Mouse (Mus musculus): Measurements from ENCODE around the gene Zdhhc9. TPM values are rescaled to one million over a fixed set of nuclear protein-coding genes. Genes with fewer than 3 reads are reported as not detected.

Zdhhc9 gene
- polyA plus RNA-seq, 1 experiment from 2014 or later: 9.4 TPM

DNA sequence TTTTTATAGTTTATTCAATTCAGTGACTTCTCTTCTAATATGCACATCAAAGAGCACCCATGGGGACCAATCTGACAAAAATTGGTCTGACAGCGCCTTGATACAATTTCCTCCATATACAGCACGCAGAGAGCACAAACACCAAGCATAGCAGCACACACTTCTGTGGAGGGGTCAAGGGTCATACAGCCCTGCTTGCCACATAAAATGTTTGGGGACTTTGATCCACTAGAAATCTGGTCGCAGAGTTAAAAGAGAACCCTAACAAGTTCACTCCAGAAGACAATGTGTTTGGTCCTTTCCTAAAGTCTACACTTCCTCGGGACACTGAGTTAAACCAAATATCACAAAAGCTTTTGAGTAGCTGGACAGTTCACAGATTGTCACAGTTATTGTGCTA, 5.7 kb downstream of the Zdhhc9 start:
- no peak for ATAC-seq (ENCODE audit: low FRiP score, low read depth)
- Histone ChIP-seq H3K27ac (replicated peaks) (no peak overlapping the region), H3K27me3 (no peaks in the 10 kb centered on the region), H3K4me3 (no peak overlapping the region), H3K36me3 (no peaks in the 10 kb centered on the region), H3K4me1 (replicated peaks) (peaks cover 30% of the 10 kb centered on the region), H3K9ac (no peak overlapping the region), H3K4me2 (no peak overlapping the region), H3K9me3 (no peaks in the 10 kb centered on the region)
- WGBS: 79% methylated on average over 4 of the region's 4 CpGs

DNA sequence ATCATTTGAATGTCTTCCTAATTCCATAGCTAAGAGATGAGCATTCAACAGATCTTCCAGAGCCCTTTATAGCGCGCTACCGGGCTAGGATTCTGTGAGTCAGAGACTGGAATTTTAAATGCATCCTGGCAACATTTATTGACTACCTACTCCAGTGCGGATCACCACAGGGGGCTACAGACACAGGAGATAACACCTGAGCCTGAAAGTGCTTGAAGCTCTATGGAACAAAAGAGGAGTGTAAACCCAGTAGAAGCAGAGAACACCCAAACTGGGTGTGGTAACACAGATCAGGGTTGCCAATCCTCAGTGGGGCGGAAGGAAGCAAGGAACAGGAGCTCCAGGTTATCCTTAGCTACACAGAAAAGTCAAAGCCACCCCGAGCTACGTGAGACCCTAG, 6.2 kb downstream of the Zdhhc9 start:
- no peak overlapping the region for H3K27ac ChIP-seq (replicated peaks)
- H3K9me3 ChIP-seq: no peaks in the 10 kb centered on the region
- no peak overlapping the region for H3K4me3 ChIP-seq
- no peaks in the 10 kb centered on the region for H3K36me3 ChIP-seq
- no peak for ATAC-seq (ENCODE audit: low FRiP score, low read depth)
- peaks cover 30% of the 10 kb centered on the region for H3K4me1 ChIP-seq (replicated peaks)
- no peak overlapping the region for H3K9ac ChIP-seq
- 85% methylated on average over 7 of the region's 7 CpGs for WGBS
- no peaks in the 10 kb centered on the region for H3K27me3 ChIP-seq
- no peak overlapping the region for H3K4me2 ChIP-seq

DNA sequence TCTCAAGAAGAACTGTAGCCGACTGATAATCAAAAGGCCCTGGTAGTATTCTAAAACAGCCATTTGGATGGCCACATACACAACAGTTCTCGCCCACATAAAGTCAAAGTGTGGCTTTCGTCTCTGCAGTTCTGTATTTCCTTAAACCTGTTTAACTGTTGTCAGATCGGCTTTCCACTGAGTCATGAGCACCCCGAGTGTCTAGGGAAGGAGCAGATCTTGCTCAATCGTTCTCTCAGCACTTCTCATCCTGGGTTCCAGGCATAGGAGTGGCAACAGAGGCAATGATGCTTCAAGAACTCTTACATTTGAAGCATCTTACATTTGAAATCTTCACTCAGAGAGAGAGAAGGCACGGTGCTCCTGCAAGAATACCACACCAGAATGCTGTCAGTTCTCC, 6.7 kb downstream of the Zdhhc9 start:
- peaks cover 26% of the 10 kb centered on the region for H3K4me1 ChIP-seq (replicated peaks)
- H3K27me3 ChIP-seq: no peaks in the 10 kb centered on the region
- no peak overlapping the region for H3K4me2 ChIP-seq
- H3K36me3 ChIP-seq: no peaks in the 10 kb centered on the region
- no peaks in the 10 kb centered on the region for H3K9me3 ChIP-seq
- H3K27ac ChIP-seq (replicated peaks): no peak overlapping the region
- no peak overlapping the region for H3K4me3 ChIP-seq
- no peak for ATAC-seq (ENCODE audit: low FRiP score, low read depth)
- no peak overlapping the region for H3K9ac ChIP-seq
- 90% methylated on average over 7 of the region's 7 CpGs for WGBS

DNA sequence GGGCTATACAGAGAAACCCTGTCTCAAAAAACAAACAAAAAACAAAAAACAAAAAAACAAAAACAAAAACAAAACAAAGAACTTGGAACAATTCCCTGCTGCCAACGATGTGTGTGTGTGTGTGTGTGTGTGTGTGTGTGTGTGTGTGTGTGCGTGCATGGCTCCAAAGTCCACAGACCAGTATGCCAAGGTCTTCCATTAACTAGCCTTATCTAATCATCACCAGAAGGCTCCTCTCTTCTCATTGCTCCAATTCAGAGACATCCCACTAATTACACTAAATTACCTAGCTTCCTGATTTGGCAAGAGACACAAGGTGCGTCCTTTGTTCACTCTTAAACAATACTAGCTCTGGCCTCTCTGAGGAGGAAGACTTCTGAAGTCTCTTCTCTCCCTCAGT, 8.0 kb downstream of the Zdhhc9 start:
- H3K36me3 ChIP-seq: no peaks in the 10 kb centered on the region
- no peak overlapping the region for H3K27ac ChIP-seq (replicated peaks)
- H3K4me1 ChIP-seq (replicated peaks): peaks cover 20% of the 10 kb centered on the region
- no peak overlapping the region for H3K4me2 ChIP-seq
- no peaks in the 10 kb centered on the region for H3K9me3 ChIP-seq
- no peak overlapping the region for H3K4me3 ChIP-seq
- H3K9ac ChIP-seq: no peak overlapping the region
- H3K27me3 ChIP-seq: no peaks in the 10 kb centered on the region
- WGBS: 91% methylated on average over 3 of the region's 3 CpGs
- ATAC-seq (ENCODE audit: low FRiP score, low read depth): no peak

DNA sequence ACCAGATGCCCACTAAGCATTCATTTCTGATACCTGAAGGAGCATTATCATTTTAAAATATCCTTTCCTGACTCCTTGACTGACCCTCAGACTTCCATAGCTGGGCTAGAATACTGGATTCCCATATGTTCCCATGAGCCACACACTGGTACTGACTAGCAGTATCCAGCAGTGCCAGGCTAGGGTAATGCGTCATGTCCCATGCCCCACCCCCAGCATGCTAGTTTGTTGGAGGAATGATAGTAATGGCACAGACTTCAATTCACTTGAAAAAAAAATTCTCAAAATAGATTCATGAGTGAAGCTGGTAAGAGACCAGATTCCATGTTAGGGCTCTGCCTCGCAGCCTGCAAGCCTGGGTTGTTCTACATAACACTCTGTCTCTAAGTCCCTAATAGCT, 9.7 kb downstream of the Zdhhc9 start:
- 0 out of 2 replicates have a peak, but pooled peaks cover 5% of the 10 kb centered on the region for H3K4me1 ChIP-seq (replicated peaks)
- H3K4me3 ChIP-seq: no peak overlapping the region
- 99% methylated on average over 2 of the region's 2 CpGs for WGBS
- no peak for ATAC-seq (ENCODE audit: low FRiP score, low read depth)
- no peak overlapping the region for H3K27ac ChIP-seq (replicated peaks)
- no peak overlapping the region for H3K9ac ChIP-seq
- H3K4me2 ChIP-seq: no peak overlapping the region
- no peaks in the 10 kb centered on the region for H3K36me3 ChIP-seq
- no peaks in the 10 kb centered on the region for H3K27me3 ChIP-seq
- no peaks in the 10 kb centered on the region for H3K9me3 ChIP-seq

DNA sequence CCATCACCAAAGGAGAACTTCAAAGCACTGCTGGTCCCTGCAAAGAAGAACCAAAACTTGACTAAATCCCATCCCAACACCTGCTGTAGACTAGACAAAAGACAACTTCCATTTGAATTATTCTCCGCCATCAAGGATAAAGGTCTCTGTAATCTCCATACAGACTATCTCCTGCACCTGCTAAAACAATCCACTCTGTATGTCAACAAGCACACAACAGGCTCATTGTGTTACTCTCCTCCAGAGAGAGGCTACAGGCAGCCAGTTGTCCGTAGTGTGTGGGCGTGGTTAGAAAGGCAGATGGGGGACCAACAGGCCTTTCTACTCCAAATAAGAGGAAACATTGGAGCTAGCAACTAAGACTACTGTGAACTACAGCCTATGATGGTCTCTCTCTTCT, 10.8 kb downstream of the Zdhhc9 start:
- H3K9ac ChIP-seq: no peak overlapping the region
- no peaks in the 10 kb centered on the region for H3K36me3 ChIP-seq
- WGBS: 81% methylated on average over 3 of the region's 3 CpGs
- ATAC-seq (ENCODE audit: low FRiP score, low read depth): no peak
- no peak overlapping the region for H3K27ac ChIP-seq (replicated peaks)
- no peak overlapping the region for H3K4me2 ChIP-seq
- no peak overlapping the region for H3K4me3 ChIP-seq
- H3K27me3 ChIP-seq: no peaks in the 10 kb centered on the region
- no peaks in the 10 kb centered on the region for H3K9me3 ChIP-seq
- H3K4me1 ChIP-seq (replicated peaks): no peaks in the 10 kb centered on the region

DNA sequence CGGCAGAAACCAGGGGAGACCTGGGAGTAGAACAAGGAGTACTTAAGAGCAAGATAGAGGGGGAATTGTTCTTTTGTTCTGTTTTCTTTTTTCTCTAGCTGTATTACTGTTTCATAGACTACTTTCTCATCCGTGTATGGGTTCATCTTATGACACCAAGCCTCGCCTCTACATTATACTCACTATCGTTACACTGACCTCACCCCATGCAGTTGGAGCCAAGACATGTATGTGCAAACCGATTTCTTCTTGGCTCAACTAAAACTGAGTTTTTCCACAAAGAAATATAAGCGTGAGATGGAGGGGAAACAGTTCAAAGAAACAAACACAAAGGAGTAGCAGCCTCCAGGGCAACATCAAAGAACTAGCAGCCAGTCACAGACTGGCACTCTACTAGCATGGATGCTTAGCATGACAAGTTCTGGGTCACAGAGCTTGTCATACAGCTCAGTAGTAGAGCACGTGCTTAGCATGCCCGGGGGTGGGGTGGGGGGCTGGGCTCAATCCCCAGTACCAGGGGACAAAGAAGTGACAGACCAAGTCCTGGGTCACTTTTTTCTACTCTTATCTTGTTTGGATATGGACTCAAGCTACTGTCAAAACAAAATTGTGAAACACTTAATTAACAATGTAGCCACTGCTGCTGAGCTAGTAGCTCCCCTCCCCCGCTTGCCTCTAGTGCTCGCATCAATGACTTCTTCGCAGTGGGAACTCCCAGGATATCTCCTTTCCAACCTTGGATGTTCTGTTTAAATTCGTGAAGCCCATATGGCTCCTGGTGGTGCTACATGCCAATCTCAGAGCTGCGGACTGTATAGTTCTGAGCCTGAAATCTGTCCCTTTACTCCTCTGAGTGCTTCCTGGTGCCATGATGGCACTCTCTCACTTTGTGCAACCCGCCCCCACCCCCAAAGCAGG, 15.2 kb downstream of the Zdhhc9 start:
- Histone ChIP-seq H3K27me3 (no peaks in the 10 kb centered on the region), H3K9me3 (no peaks in the 10 kb centered on the region), H3K4me1 (replicated peaks) (no peaks in the 10 kb centered on the region), H3K4me3 (no peak overlapping the region), H3K36me3 (0 out of 2 replicates have a peak, but pooled peaks cover 4% of the 10 kb centered on the region), H3K9ac (no peak overlapping the region), H3K27ac (replicated peaks) (no peak overlapping the region), H3K4me2 (no peak overlapping the region)
- ATAC-seq (ENCODE audit: low FRiP score, low read depth): no peak; the same call in 1 of the 2 replicates
- 67% methylated on average over 14 of the region's 14 CpGs for WGBS

DNA sequence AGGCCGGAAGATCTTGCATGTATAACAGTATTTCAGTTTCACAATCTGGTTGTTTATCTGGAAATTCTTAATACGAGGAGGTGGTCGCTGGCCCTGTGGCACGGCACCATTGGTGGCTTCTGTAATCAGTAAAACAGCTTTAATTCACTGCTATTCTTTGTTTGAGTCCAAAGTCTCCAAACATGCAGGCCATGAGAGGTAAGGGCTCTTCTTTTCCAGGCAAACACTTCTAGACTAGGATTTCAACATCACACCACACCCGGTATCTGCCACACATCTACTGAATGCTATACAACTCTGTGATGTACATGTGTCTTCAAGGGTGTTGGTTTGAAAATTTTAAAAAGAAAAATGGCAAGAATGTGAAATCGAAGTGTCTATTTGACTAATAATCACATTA, 17.4 kb downstream of the Zdhhc9 start:
- Histone ChIP-seq H3K4me3 (no peak overlapping the region), H3K4me1 (replicated peaks) (no peaks in the 10 kb centered on the region), H3K4me2 (no peak overlapping the region), H3K9me3 (no peaks in the 10 kb centered on the region), H3K27ac (replicated peaks) (no peak overlapping the region), H3K36me3 (0 out of 2 replicates have a peak, but pooled peaks cover 4% of the 10 kb centered on the region), H3K9ac (no peak overlapping the region), H3K27me3 (no peaks in the 10 kb centered on the region)
- ATAC-seq (ENCODE audit: low FRiP score, low read depth): no peak
- WGBS: 92% methylated on average over 6 of the region's 6 CpGs

DNA sequence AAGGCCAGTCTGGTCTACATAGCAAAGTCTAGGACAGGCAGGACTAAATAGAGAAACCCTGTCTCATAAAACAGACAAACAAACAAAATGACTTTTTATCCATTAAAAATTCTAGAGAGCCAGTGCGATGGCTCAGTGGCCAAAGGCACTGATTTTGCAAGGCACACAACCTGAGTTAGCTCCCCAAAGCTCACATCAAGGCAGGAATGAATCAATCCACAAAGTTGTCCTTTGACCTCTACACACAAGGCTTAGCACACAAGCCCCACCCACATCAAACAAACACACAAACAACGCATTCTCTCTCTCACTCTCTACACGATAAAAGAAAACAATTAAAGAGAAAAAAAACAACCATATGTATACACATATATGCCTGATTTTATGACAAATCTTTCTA, 24.0 kb downstream of the Zdhhc9 start:
- Histone ChIP-seq H3K4me3 (no peak overlapping the region), H3K4me1 (replicated peaks) (no peaks in the 10 kb centered on the region), H3K9me3 (no peaks in the 10 kb centered on the region), H3K4me2 (no peak overlapping the region), H3K9ac (no peak overlapping the region), H3K27me3 (no peaks in the 10 kb centered on the region), H3K27ac (replicated peaks) (no peak overlapping the region), H3K36me3 (peaks cover 5% of the 10 kb centered on the region; the same call in 1 of the 2 replicates)
- ATAC-seq (ENCODE audit: low FRiP score, low read depth): no peak
- WGBS: 83% methylated on average over 3 of the region's 3 CpGs

DNA sequence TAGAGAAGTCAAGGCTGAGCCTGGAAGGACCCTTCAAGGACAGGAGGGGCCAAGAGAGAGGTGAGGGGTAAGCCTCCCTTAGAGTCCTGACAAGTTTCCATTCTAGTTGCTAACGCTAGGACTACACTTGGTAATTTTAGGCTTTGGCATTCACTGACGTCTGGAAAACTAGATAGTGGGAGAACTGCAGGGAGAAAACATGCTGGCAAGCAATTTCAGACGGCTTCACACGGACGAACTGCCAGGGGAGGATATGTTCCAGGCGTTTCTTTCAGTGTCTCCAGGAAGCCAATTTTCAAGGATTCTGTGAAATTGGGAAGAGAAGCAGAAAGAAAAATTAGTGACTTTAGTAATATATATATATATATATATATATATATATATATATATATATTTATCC, 26.8 kb downstream of the Zdhhc9 start:
- no peak overlapping the region for H3K4me2 ChIP-seq
- 88% methylated on average over 6 of the region's 6 CpGs for WGBS
- ATAC-seq (ENCODE audit: low FRiP score, low read depth): no peak
- no peaks in the 10 kb centered on the region for H3K9me3 ChIP-seq
- H3K27ac ChIP-seq (replicated peaks): no peak overlapping the region
- H3K9ac ChIP-seq: no peak overlapping the region
- H3K4me1 ChIP-seq (replicated peaks): no peaks in the 10 kb centered on the region
- H3K36me3 ChIP-seq: peaks cover 11% of the 10 kb centered on the region; the same call in 1 of the 2 replicates
- no peak overlapping the region for H3K4me3 ChIP-seq
- no peaks in the 10 kb centered on the region for H3K27me3 ChIP-seq

DNA sequence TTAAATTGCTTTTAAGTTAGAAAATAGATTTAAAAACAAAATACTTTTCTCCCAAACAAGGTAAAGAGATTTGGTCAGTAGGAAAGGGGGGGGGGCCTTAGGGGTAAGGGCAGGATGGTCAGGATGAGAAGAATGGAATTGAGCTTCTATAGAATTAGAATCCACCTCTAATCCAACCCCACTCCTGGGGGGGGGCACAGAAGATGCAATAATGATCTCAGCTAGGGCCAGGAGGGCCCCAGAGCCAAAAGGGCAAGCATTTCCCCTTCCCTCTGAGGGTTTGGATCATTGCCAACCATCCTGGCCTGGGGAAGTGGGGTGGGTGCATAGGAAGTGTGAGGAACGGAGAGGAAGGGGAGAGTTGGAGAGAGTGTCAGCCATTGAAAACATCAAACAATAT, 38.3 kb downstream of the Zdhhc9 start:
- H3K4me1 ChIP-seq (replicated peaks): no peaks in the 10 kb centered on the region
- no peaks in the 10 kb centered on the region for H3K9me3 ChIP-seq
- no peaks in the 10 kb centered on the region for H3K36me3 ChIP-seq
- ATAC-seq (ENCODE audit: low FRiP score, low read depth): no peak
- no peak overlapping the region for H3K4me2 ChIP-seq
- H3K4me3 ChIP-seq: no peak overlapping the region
- no peak overlapping the region for H3K9ac ChIP-seq
- WGBS: 45% methylated on average over 1 of the region's 1 CpGs
- no peaks in the 10 kb centered on the region for H3K27me3 ChIP-seq
- no peak overlapping the region for H3K27ac ChIP-seq (replicated peaks)

DNA sequence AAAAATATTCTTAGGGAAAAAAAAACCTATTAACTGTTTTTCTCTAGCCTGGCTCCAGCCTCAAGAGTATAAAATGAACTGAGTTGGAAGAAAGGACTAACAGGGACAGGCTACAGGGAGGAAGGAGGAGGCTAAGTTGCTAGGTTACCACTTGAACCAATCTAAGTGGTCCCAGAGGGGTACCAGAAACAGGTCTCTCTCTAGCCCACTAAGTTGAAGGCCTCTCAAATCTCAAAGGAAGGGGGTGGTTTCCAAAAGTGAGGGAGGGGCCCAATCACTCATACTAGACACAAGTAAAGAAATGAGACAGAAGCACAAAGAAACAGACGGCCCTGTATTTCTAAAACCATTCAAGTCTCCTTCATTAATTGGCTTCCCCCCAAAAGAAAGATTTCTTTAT, 38.8 kb downstream of the Zdhhc9 start:
- no peak overlapping the region for H3K27ac ChIP-seq (replicated peaks)
- no peaks in the 10 kb centered on the region for H3K4me1 ChIP-seq (replicated peaks)
- ATAC-seq (ENCODE audit: low FRiP score, low read depth): no peak
- H3K36me3 ChIP-seq: no peaks in the 10 kb centered on the region
- no peaks in the 10 kb centered on the region for H3K27me3 ChIP-seq
- no peak overlapping the region for H3K4me3 ChIP-seq
- WGBS: 38% methylated on average over 1 of the region's 1 CpGs
- no peak overlapping the region for H3K4me2 ChIP-seq
- no peaks in the 10 kb centered on the region for H3K9me3 ChIP-seq
- H3K9ac ChIP-seq: no peak overlapping the region
